Mouse (Mus musculus): ENCODE data around the gene Atmin. TPM values are rescaled to one million over a fixed set of nuclear protein-coding genes. Genes with fewer than 3 reads are reported as not detected.

Gene Atmin
- total RNA-seq, 2 experiments from 2014 or later = 10.9 to 12.2 TPM

GRCm38 (mm10) chr8:116946268-116946838, 3.2 kb downstream of the Atmin start:
- DNase-seq = no peak
- intact Hi-C loops (cut with DNase I; ENCODE audit: low total_unique reads) = no loop called here

GRCm38 (mm10) chr8:116946851-116947250, 3.7 kb downstream of the Atmin start:
- intact Hi-C loops (cut with DNase I; ENCODE audit: low total_unique reads) = no loop called here
- no peak for DNase-seq

- no peak for DNase-seq
- intact Hi-C loops (cut with DNase I; ENCODE audit: low total_unique reads) = no loop called here
Measured at GRCm38 (mm10) chr8:116947589-116947988, 4.4 kb downstream of the Atmin start.

- no peak for DNase-seq
- intact Hi-C loops (cut with DNase I; ENCODE audit: low total_unique reads) = no loop called here
Measured at GRCm38 (mm10) chr8:116951369-116951768, 8.2 kb downstream of the Atmin start.

- intact Hi-C loops (cut with DNase I; ENCODE audit: low total_unique reads) = no loop called here
Measured at GRCm38 (mm10) chr8:116951778-116952177, 8.6 kb downstream of the Atmin start.

GRCm38 (mm10) chr8:116952428-116952827, 9.2 kb downstream of the Atmin start:
- DNase-seq = no peak
- intact Hi-C loops (cut with DNase I; ENCODE audit: low total_unique reads) = no loop called here

More at GRCm38 (mm10) chr8:116951778-116952177, 8.6 kb downstream of the Atmin start:
- no peak for DNase-seq

- intact Hi-C loops (cut with DNase I; ENCODE audit: low total_unique reads) = no loop called here
- DNase-seq = no peak
Measured at GRCm38 (mm10) chr8:116954415-116954814, 11.2 kb downstream of the Atmin start.

- intact Hi-C loops (cut with DNase I; ENCODE audit: low total_unique reads) = no loop called here
- no peak for DNase-seq
Measured at GRCm38 (mm10) chr8:116969531-116969930, 26.3 kb downstream of the Atmin start.

GRCm38 (mm10) chr8:116975066-116975465, 31.9 kb downstream of the Atmin start:
- intact Hi-C loops (cut with DNase I; ENCODE audit: low total_unique reads) = loop anchor here (5.0 kb wide), 1 partner anchor 33 kb away; the partner anchor contains the start of gene Atmin

GRCm38 (mm10) chr8:116975606-116976005, 32.4 kb downstream of the Atmin start:
- intact Hi-C loops (cut with DNase I; ENCODE audit: low total_unique reads) = loop anchor here (5.0 kb wide), 1 partner anchor 33 kb away; the partner anchor contains the start of gene Atmin
- no peak for DNase-seq

More at GRCm38 (mm10) chr8:116975066-116975465, 31.9 kb downstream of the Atmin start:
- no peak for DNase-seq

GRCm38 (mm10) chr8:116978052-116978451, 34.9 kb downstream of the Atmin start:
- no peak for DNase-seq
- intact Hi-C loops (cut with DNase I; ENCODE audit: low total_unique reads) = loop anchor here (5.0 kb wide), 1 partner anchor 36 kb away; the partner anchor contains the start of gene Atmin

GRCm38 (mm10) chr8:116978631-116979256, 35.6 kb downstream of the Atmin start, which contains the start of gene 1700030J22Rik:
Gene 1700030J22Rik (minus strand): TSS chr8:116978959.
- intact Hi-C loops (cut with DNase I; ENCODE audit: low total_unique reads) = loop anchor here (5.0 kb wide), 1 partner anchor 36 kb away; the partner anchor contains the start of gene Atmin
- DNase-seq = peak; percentile 98

- intact Hi-C loops (cut with DNase I; ENCODE audit: low total_unique reads) = no loop called here
- peak; percentile 43 for DNase-seq
Measured at GRCm38 (mm10) chr8:116980117-116980516, 36.9 kb downstream of the Atmin start.

- intact Hi-C loops (cut with DNase I; ENCODE audit: low total_unique reads) = no loop called here
- no peak for DNase-seq
Measured at GRCm38 (mm10) chr8:116989842-116990241, 46.6 kb downstream of the Atmin start.

GRCm38 (mm10) chr8:116991241-116991640, 48.0 kb downstream of the Atmin start:
- intact Hi-C loops (cut with DNase I; ENCODE audit: low total_unique reads) = no loop called here
- no peak for DNase-seq

- intact Hi-C loops (cut with DNase I; ENCODE audit: low total_unique reads) = no loop called here
- DNase-seq = no peak
Measured at GRCm38 (mm10) chr8:116992176-116992971, 49.2 kb downstream of the Atmin start.

GRCm38 (mm10) chr8:116993095-116993867, 50.1 kb downstream of the Atmin start, which contains the start of gene Gcsh:
Gene Gcsh (minus strand): TSS chr8:116993537.
- intact Hi-C loops (cut with DNase I; ENCODE audit: low total_unique reads) = no loop called here

GRCm38 (mm10) chr8:116994016-116994716, 51.0 kb downstream of the Atmin start:
- no peak for DNase-seq
- intact Hi-C loops (cut with DNase I; ENCODE audit: low total_unique reads) = no loop called here

More at GRCm38 (mm10) chr8:116993095-116993867, 50.1 kb downstream of the Atmin start, which contains the start of gene Gcsh:
- DNase-seq = peak; percentile 100
